Mouse (Mus musculus): ENCODE results near the gene Zwilch.

Zwilch gene

DNA sequence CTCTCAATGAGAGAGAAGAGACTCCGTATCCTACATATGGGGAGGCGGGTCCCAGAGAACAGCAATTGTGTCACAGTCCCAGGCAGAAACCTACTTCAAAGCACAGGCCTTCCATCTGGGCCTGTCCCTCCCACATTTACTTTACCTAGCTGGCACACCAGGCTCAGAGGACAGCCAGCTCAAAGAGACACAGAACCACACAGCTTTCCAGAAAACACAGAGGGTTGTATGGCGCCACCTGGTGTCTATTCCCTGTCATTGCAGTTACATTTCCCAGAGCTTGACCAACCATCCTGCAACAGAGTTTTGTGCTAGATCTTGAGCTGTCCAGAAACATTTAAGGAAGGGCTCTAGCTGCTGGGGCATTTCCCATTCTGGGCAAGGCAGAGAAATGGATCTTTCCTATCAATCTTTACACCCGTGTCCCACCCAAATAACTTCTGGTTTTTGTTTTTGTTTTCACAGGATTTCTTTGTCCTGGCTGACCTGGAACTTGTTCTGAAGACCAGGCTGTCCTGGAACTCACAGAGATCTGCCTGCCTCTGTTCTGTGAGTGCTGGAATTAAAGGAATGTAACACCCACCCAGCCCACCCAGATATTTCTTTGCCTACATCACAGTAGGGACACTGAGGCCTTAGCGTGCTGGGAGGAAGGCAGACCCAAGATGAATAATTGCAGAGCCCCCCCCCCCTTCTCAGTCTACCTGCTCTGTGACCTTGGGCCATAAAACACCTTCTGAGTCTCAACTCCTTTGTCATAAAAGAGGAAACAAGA lies 85.3 kb downstream of the Zwilch start:
- TF ChIP-seq NANOG (IDR thresholded peaks at IDR 0.05; ENCODE audit: borderline replicate concordance, low read length) (no peak), CTCF (conservative IDR thresholded peaks at IDR 0.05; ENCODE audit: low read length) (peak; percentile 88)

More for the DNA sequence above, 85.3 kb downstream of the Zwilch start:
- Histone ChIP-seq H3K27me3 (ENCODE audit: insufficient read depth, low read length) (peaks cover 33% of the 10 kb centered on the region), H3K9me3 (ENCODE audit: low read length) (no peaks in the 10 kb centered on the region), H3K4me1 (replicated peaks; ENCODE audit: low read depth, low read length) (peaks cover 56% of the 10 kb centered on the region), H3K4me3 (replicated peaks; ENCODE audit: low read length) (0 out of 2 replicates have a peak overlapping the region, but pooled peaks have one; percentile 17), H3K36me3 (ENCODE audit: insufficient read depth, low read length) (no peaks in the 10 kb centered on the region)

Measured in E14TG2a.4 (cell line).